Mouse (Mus musculus): ENCODE data around the gene Lyrm7. TPM values are rescaled to one million over a fixed set of nuclear protein-coding genes. Genes with fewer than 3 reads are reported as not detected.

Gene Lyrm7
- total RNA-seq, 2 experiments from 2014 or later, result 27.9 to 30.8 TPM

GRCm38 (mm10) chr11:54845470-54846442 lies 15.0 kb downstream of the Lyrm7 start:
- no peak for DNase-seq

- no peak for DNase-seq
Measured at GRCm38 (mm10) chr11:54844959-54845358, 15.8 kb downstream of the Lyrm7 start.

GRCm38 (mm10) chr11:54844424-54844823 lies 16.3 kb downstream of the Lyrm7 start:
- DNase-seq, result no peak

GRCm38 (mm10) chr11:54840891-54841290 lies 19.8 kb downstream of the Lyrm7 start:
- DNase-seq, result no peak

- no peak for DNase-seq
Measured at GRCm38 (mm10) chr11:54839696-54840095, 21.0 kb downstream of the Lyrm7 start.

- no peak for DNase-seq
Measured at GRCm38 (mm10) chr11:54836106-54836505, 24.6 kb downstream of the Lyrm7 start.

DNA sequence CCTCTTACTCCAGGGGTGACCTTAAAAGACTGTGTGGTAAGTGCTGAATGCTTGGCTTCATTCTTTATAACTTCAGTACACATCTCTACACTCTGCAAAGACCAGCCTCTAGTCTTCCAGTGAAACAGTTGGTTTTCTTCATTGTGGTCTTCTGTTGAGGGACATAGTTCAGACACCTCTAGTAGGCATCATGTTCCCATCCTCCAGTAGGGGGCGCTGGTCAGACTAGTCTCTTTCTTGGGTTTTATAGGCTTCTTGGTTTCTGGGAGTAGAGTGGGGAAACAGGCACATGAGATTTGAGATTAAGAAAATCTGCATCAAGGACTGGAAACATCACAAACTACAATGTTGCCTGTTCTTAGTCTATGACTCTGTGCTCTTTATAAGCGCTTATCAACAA lies 26.1 kb downstream of the Lyrm7 start:
- DNase-seq, result no peak

DNA sequence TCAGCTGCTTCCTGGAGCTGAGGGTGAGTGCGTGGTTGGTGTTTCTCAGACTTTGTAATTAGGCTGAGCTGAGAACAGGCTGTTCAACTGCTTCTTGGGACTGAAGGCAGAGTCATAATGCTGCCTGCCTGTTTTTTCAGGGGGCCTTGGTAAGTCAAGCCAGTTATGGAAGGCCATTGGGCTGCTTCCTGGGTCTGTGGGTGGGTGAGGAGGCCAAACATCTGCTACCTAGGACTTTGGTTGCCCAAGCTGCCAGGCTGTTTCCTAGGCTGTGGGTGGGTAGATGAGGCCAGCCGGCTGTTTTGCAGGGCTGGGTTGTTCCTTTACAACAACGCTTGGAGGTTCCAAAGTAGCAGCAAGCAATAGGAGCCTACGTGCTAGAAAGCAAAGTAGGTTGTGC lies 26.9 kb downstream of the Lyrm7 start:
- DNase-seq, result peak; percentile 79 to 85

DNA sequence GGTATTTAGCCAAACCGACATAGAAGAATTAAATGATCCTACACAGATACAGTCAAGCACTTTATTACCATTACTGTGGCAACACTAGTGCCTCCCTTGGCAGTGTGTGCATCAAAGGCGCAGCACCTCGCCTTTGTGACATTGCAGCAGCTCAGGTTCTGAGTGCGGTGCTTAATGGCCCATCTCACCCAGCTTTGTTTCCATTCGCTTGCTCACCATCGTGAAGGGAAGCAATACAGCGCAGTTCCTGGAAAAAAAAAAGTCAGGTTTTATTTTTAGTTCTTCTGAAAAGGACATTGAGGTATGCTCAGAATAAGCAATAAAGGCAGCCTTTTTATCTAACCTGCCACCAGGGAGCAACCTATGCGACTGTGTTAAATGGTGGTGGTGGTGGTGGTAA lies 33.9 kb downstream of the Lyrm7 start:
- DNase-seq, result no peak

GRCm38 (mm10) chr11:54825774-54826173 lies 34.9 kb downstream of the Lyrm7 start:
- DNase-seq, result no peak

DNA sequence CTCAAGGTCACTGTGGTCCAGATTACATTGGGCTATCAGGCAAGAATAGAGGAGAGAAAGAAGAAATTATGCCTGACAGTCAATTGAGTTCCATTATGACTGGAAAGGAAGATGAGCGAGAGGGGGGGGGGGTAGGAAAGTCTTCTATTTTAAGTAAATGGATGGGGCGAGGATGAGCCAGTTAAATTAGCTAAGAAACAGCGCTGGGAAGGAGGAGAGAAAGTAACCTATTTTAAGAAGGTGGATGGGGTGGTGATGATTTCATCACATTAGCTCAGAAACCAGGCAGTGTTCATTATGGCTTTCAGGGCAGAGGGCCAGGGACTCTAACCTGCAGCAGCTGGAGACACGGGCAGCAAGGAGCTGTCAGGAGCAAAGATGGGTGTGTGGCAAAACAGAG lies 37.2 kb downstream of the Lyrm7 start:
- DNase-seq, result no peak

- no peak for DNase-seq
Measured at GRCm38 (mm10) chr11:54819489-54819888, 41.2 kb downstream of the Lyrm7 start.

DNA sequence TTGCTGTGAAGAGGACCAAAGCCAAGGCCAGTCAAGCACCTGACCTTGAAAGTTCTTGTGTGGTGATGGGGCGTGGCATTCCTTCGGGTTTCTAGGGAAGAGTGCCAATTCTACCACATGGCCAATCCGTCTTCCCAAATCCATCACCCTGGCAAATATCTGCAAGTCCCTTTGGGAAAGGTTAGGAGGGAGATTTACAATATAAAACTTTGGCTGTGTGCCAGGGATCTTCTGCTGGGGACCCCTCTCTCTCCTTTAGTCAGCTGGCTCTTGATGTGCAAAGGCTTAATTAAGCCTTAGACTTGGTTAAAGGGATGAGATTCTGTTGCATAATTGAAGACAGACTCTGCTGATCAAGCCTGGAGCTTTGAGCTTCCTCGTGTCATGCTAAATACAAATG lies 43.3 kb downstream of the Lyrm7 start:
- DNase-seq, result no peak

- no peak for DNase-seq
Measured at GRCm38 (mm10) chr11:54815659-54816058, 45.1 kb downstream of the Lyrm7 start.

DNA sequence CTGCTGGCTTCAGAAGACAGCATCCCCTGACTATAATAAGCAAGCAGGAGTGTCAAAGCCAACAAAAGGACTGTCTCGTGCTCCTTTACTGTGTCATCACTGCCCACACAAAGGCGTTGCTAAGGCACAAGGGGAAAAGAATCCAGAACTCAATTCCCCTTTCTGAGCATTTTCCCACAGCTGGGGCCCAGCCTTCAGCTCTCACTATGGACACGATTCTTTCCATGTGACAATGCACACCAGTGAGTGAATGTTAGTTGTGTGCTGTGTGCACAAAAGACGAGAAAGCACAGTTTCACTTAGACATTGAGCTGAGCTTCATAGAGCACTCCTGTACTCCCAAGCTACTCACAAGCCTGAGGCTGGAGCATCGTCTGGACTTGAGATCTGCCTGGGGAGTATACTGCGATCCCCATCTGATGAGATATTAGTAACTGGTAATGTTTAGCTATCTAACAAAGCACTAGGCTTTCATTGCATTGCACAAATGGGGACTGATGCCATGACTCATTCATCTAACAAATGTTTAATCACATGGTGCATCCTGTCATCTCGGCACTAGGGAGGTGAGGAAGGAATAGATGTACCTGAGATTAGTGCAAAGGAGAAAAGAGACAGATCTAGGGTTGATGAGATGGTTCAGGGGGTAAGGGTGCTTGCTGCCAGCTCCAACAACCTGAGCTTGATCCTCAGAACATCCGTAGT lies 47.8 kb downstream of the Lyrm7 start:
- peak; percentile 19 for DNase-seq

- DNase-seq, result no peak
Measured at GRCm38 (mm10) chr11:54812314-54812713, 48.4 kb downstream of the Lyrm7 start.

GRCm38 (mm10) chr11:54811054-54811453 lies 49.7 kb downstream of the Lyrm7 start:
- no peak for DNase-seq

DNA sequence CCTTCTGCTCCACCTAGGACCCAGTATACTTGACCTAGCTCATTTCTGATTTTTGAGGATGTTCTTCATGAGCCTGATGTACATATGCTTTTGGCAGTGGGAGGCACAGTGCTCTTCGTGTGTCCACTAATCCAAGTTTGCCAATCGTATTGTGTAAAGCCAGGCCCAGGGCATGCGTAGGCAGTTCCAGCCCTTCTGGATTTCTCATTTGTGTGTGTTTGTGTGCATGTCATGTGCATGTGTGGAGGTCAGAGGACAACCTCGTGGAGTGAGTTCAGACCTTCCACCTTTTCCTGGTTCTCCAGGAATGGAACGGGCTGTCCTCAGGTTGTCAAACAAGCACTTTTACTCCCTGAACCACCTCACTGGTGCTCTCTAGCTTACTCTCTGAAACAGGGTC lies 51.1 kb downstream of the Lyrm7 start:
- no peak for DNase-seq

- DNase-seq, result no peak
Measured at GRCm38 (mm10) chr11:54808177-54808576, 52.5 kb downstream of the Lyrm7 start.

DNA sequence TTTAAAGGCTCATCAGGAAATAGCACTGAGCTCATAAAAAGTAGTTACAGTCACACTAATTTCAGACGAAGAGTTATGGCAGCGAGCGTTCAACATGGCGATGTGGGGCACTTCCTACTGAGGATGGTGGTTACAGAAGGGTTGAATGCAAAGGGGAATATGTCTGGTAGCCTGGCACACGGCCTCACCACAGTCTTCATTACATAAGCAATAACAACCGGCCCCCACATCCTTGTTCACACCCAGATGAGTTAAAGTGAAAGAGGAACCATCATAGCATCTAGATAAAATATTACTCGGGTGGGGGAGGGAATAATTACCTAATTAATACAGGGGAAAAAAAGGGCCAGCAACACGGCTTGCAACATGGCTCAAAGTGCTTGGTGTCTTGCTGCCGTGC lies 53.0 kb downstream of the Lyrm7 start:
- DNase-seq, result no peak

- no peak for DNase-seq
Measured at GRCm38 (mm10) chr11:54806891-54807290, 53.8 kb downstream of the Lyrm7 start.

GRCm38 (mm10) chr11:54805196-54805595 lies 55.5 kb downstream of the Lyrm7 start:
- peak; percentile 75 to 79 for DNase-seq

DNA sequence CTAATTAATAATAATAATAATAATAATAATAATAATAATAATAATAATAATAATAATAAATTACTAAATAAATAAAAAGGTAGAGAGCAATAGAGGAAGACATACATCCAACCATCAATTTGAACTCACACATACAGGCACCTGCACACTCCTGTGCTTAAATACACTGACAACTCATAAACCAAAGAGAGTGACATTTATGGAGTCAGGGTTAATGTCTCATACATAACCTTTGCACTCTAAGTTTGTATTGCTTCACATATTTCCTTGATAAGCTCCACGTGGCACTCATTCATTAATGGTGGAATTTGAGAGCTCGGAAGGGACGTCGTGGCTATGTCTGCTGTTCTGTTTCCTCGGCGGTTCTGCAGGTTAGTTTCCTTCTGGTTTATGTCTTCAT lies 58.1 kb downstream of the Lyrm7 start:
- DNase-seq, result no peak
